8 mouse cellular contexts compared by ENCODE assay signal in the genomic region with DNA sequence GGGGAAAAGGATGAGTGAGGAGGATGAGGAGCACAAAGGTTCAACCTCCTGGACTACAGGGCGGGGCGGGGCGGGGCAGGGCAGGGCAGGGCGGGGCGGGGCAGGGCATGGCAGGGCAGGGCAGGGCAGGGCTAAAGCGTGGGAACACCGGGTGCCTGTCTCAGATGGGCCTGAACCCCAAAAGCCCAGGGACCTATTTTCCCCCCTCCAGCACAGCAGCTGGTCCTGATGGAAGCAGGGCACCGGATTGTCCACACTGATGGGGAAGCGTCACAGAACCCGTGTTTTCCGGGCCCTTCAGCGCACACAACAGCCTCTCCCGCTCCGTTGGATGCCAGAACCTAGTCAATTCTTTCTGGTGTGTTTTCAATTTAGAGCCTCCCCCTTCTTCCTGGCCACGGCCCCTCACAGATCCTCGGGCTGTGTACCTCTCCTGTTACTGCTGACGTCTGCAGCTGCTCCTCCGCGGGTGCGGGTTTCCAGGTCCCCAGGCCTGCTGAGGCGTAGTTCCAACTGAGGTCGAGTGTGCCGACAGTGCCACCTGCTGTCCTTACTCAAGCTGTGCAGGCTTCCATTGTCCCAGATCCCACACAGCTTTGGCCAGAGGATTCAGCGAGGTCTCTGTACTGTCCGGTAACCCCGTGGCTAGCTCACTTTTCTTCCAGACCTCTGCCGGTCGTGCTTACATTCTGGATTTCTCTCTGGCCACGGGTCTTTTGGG. TPM values are rescaled to one million over a fixed set of nuclear protein-coding genes. Genes with fewer than 3 reads are reported as not detected.
DNase-seq lines count a peak whose midpoint lies in the region; ATAC-seq and TF ChIP-seq lines count a peak whose summit lies in the region.

No protein-coding gene starts in this region.

- peak; percentile 98 for TF ChIP-seq CTCF in gastrocnemius, adult 2 months (IDR thresholded peaks at IDR 0.05)
- peak; percentile 98 for TF ChIP-seq CTCF in hindbrain, postnatal 0 days (IDR thresholded peaks at IDR 0.05; ENCODE audit: low read depth)

- no peaks in the 10 kb centered on the region for H3K27me3 ChIP-seq in hindbrain, postnatal 0 days (ENCODE audit: insufficient read depth, low read length)
- peaks cover 43% of the 10 kb centered on the region for H3K27me3 ChIP-seq in megakaryocyte, embryonic 14.5 days (replicated peaks)

- H3K9me3 ChIP-seq in hindbrain, postnatal 0 days (ENCODE audit: low read length), result no peaks in the 10 kb centered on the region
- 0 out of 2 replicates have a peak, but pooled peaks cover 3% of the 10 kb centered on the region for H3K9me3 ChIP-seq in megakaryocyte, embryonic 14.5 days

- WGBS in hindbrain, postnatal 0 days, result 6% methylated on average over 27 of the region's 29 CpGs

- peak; percentile 86 for ATAC-seq in hindbrain, postnatal 0 days

- H3K27ac ChIP-seq in gastrocnemius, adult 2 months, result peak overlapping the region; percentile 89
- peak overlapping the region; percentile 72 for H3K27ac ChIP-seq in hindbrain, postnatal 0 days

- H3K9ac ChIP-seq in hindbrain, postnatal 0 days (replicated peaks; ENCODE audit: low read length), result peak overlapping the region; percentile 54

- H3K4me1 ChIP-seq in hindbrain, postnatal 0 days (ENCODE audit: insufficient read depth, low read length), result peaks cover 10% of the 10 kb centered on the region; the same call in 1 of the 2 replicates
- H3K4me1 ChIP-seq in megakaryocyte, embryonic 14.5 days, result peaks cover 7% of the 10 kb centered on the region

- no peaks in the 10 kb centered on the region for H3K36me3 ChIP-seq in hindbrain, postnatal 0 days (ENCODE audit: insufficient read depth, low read length)
- no peaks in the 10 kb centered on the region for H3K36me3 ChIP-seq in megakaryocyte, embryonic 14.5 days (replicated peaks; ENCODE audit: low read length)

- DNase-seq in WW6 (ENCODE audit: low read depth, low spot score), result peak; percentile 84
- DNase-seq in cerebellum, postnatal 36 days, result peak; percentile 89 to 95
- peak; percentile 93 for DNase-seq in gastrocnemius, adult 2 months
- peak; percentile 94 for DNase-seq in hindbrain, postnatal 0 days (ENCODE audit: low spot score)
- DNase-seq in left cerebral cortex, adult 8-10 months (ENCODE audit: low spot score in 2 of 2), result peak; percentile 76 to 84
- DNase-seq in right cerebral cortex, postnatal 10 days (ENCODE audit: low spot score in 2 of 2), result peak; percentile 93
- DNase-seq in urinary bladder, postnatal 36 days (ENCODE audit: low spot score in 2 of 2), result peak; percentile 77 to 87

- intact Hi-C loops in gastrocnemius, adult 2 months (cut with DNase I), result loop anchor here (2.0 to 5.0 kb wide), 3 partner anchors 16 to 206 kb away; no protein-coding TSS in a partner anchor

- peak overlapping the region; percentile 73 for H3K4me3 ChIP-seq in gastrocnemius, adult 2 months
- peak overlapping the region; percentile 19 for H3K4me3 ChIP-seq in hindbrain, postnatal 0 days (ENCODE audit: low read length)
- peak overlapping the region; percentile 70 for H3K4me3 ChIP-seq in megakaryocyte, embryonic 14.5 days (replicated peaks)

- peak overlapping the region; percentile 53 for H3K4me2 ChIP-seq in hindbrain, postnatal 0 days (ENCODE audit: low read depth, low read length)

RNA-seq across cellular contexts. Expression of gene Apol7a, which starts 40.4 kb away (rescaled TPM):
- total RNA-seq in gastrocnemius, adult 2 months (2021), result 1 to 10 TPM in 1 of 2 experiments, under 1 TPM in 1; 0.31 to 1.2 TPM
- total RNA-seq in hindbrain, postnatal 0 days (2014; rRNA removed), result not detected in 2 replicates
- polyA plus RNA-seq in hindbrain, postnatal 0 days (2015; fragmentation: Nextera tagmentation; extraction: Ambion mirVana), result not detected in 2 replicates
- under 1 TPM; 0.18 to 0.48 (median 0.29) TPM for total RNA-seq in left cerebral cortex, adult 8-10 months (2022)
- not detected in 2 replicates for polyA plus RNA-seq in megakaryocyte, embryonic 14.5 days (2012; ENCODE audit: insufficient read depth, low replicate concordance)

RNA-seq across cellular contexts. Expression of gene Rbfox2, which starts 51.7 kb away (rescaled TPM):
- 10 to 100 TPM; 48.2 to 78.6 TPM for total RNA-seq in gastrocnemius, adult 2 months (2021)
- 294 and 339 TPM in 2 replicates for total RNA-seq in hindbrain, postnatal 0 days (2014; rRNA removed)
- 84.1 and 91.9 TPM in 2 replicates for polyA plus RNA-seq in hindbrain, postnatal 0 days (2015; fragmentation: Nextera tagmentation; extraction: Ambion mirVana)
- total RNA-seq in left cerebral cortex, adult 8-10 months (2022), result 100 to 1,000 TPM; 211 to 245 (median 225) TPM
- 0.76 and 3.6 TPM in 2 replicates for polyA plus RNA-seq in megakaryocyte, embryonic 14.5 days (2012; ENCODE audit: insufficient read depth, low replicate concordance)

RNA-seq across cellular contexts. Expression of gene Apol9a, which starts 52.5 kb away (rescaled TPM):
- total RNA-seq in gastrocnemius, adult 2 months (2021), result not detected
- total RNA-seq in hindbrain, postnatal 0 days (2014; rRNA removed), result 0.43 and 7.8 TPM in 2 replicates
- 1.0 and 1.2 TPM in 2 replicates for polyA plus RNA-seq in hindbrain, postnatal 0 days (2015; fragmentation: Nextera tagmentation; extraction: Ambion mirVana)
- total RNA-seq in left cerebral cortex, adult 8-10 months (2022), result under 1 TPM in 2 of 4 experiments, not detected in 2; 0.26 to 0.71 TPM
- polyA plus RNA-seq in megakaryocyte, embryonic 14.5 days (2012; ENCODE audit: insufficient read depth, low replicate concordance), result not detected in 2 replicates

Comparison
In these comparisons a context has a peak if more than half of its experiments do, and no peak if none do; other contexts are left out.
1. Peak in every context shown above with its lines: DNase-seq, ATAC-seq, H3K4me3 ChIP-seq and H3K27ac ChIP-seq.
2. H3K4me3 ChIP-seq: peak in every context shown above with its lines; median percentile 73 in gastrocnemius, adult 2 months; 70 in megakaryocyte, embryonic 14.5 days; 19 in hindbrain, postnatal 0 days.